Mouse (Mus musculus): ENCODE data around the gene Ttc28.

The Ttc28 gene

DNA sequence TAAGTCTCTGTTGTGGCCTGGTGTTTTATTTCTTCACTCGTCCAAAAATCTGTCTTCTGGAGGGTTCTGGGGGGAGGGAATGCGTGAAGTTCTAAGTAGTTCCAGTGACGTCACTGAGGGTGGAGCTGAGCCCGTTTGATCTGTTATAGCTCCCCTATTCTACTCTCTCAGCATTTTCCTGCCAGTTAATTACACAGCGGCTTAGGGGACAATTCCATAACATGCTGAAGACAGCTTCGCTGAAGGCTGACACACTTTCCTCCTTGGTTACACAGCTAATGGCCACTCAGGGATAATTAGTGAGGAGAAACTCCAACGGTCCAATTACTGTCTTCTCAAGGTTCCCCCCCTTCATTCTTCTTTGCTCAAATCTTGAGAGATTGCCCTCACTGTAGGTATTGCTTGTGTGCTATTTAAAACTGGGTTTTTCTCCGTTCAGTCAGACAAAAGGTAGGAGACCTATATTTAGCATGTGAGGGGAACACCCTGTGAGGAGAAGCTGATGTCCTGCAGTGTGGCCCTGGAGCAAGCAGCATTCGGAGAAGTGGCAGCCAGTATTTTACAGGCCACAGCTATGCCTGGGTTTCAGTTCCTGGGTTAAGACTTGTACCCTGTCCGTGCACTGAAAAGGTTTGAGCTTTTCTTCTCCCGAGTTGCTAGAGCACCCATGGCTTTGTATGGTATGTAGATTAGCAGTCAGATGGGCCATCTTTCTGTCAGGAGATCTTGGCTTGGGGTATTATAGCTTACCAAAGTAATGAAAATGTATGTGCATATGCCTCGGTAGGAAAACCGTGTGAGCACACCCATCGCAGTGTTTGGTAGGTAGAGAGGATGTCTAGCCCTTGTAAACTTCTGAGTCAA is 126.9 kb downstream of the Ttc28 start:
- DNase-seq (ENCODE audit: low read depth, low spot score), result no peak

GRCm38 (mm10) chr5:111007136-111007500 is 127.5 kb downstream of the Ttc28 start:
- DNase-seq (ENCODE audit: low read depth, low spot score), result no peak

DNA sequence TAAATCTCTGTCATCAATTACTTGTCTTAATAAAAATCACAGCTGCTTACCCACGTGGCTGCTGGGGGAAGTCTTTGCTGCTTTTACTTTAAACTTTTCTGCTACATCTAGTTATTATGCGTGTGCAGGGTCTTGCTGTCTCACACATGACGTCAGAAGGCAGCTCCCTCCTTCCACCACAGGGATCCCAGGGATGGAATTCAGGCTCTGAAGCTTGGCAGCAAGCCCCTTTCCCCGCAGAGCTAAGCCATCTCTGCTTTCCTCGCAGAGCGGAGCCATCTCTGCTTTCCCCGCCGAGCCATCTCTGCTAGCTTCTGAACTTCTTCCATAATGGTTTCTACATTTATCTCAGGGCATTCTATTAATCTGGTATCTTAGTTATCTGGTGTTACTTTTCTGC is 128.3 kb downstream of the Ttc28 start:
- no peak for DNase-seq (ENCODE audit: low read depth, low spot score)

GRCm38 (mm10) chr5:111008431-111008830 is 128.8 kb downstream of the Ttc28 start:
- DNase-seq (ENCODE audit: low read depth, low spot score), result no peak

GRCm38 (mm10) chr5:111011271-111011670 is 131.7 kb downstream of the Ttc28 start:
- no peak for DNase-seq (ENCODE audit: low read depth, low spot score)

DNA sequence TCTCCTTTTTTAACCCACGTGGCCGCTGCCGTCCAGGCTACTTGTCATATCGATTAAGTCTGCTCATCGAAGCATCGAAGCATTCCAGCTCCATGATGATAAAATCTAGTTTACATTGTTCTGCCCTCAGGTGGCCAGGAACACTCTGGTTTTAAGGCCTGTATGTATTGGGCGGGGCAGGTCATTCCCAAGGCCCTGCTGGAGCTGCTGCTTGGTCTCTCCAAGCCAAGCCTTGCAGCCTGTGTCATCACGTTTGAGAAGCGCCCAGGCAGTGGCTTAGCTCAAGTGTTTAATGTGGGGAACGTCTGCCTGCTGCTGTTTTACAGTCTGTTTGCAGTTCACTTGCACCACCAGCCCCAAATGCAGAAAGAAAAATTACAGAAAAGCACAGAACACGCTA is 132.5 kb downstream of the Ttc28 start:
- DNase-seq (ENCODE audit: low read depth, low spot score), result no peak

DNA sequence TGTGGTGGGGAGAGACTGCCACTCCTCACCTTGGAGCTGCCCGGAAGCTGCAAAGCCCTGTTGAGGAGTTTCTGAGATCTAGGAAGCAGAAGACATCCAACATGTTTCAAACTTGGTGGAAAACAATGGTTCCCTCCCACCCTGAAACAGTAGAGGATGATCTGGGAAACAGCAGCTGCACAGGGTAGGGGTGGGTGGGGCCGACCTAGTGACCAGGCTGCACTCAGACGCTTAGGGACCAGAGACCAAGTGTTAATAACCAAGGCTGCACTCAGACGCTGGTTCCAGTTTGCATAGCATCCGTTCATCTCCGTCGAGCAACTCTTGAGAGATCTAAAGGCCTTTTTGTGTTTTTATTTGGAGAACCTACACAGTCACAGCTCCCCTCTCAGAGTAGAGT is 133.0 kb downstream of the Ttc28 start:
- no peak for DNase-seq (ENCODE audit: low read depth, low spot score)

DNA sequence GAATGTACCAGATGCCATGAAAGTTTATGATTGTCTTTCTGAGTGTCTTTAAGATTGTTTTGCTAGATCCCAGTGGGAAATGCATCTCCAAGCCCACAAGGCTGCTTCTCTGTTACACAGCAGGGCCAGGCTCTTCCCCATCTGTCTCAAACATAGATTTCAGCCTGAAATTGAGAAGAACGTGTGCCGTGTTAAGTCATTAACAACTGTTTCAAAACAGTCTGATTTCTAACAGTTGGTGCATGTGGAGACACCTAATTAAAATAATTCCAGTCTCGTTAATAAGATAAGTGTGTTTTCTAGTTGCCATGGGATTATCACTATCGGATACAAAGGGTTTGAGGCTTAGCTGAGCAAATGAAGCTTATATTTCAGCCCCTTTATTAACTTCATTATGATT is 135.4 kb downstream of the Ttc28 start:
- DNase-seq (ENCODE audit: low read depth, low spot score), result no peak

- DNase-seq (ENCODE audit: low read depth, low spot score), result no peak
Observed at GRCm38 (mm10) chr5:111017319-111017718, 137.7 kb downstream of the Ttc28 start.

- DNase-seq (ENCODE audit: low read depth, low spot score), result no peak
Observed at GRCm38 (mm10) chr5:111022339-111022738, 142.7 kb downstream of the Ttc28 start.

GRCm38 (mm10) chr5:111022940-111023339 is 143.3 kb downstream of the Ttc28 start:
- no peak for DNase-seq (ENCODE audit: low read depth, low spot score)

- no peak for DNase-seq (ENCODE audit: low read depth, low spot score)
Observed at GRCm38 (mm10) chr5:111024621-111025020, 145.0 kb downstream of the Ttc28 start.

GRCm38 (mm10) chr5:111025476-111025875 is 145.9 kb downstream of the Ttc28 start:
- DNase-seq (ENCODE audit: low read depth, low spot score), result no peak

GRCm38 (mm10) chr5:111026209-111026608 is 146.6 kb downstream of the Ttc28 start:
- DNase-seq (ENCODE audit: low read depth, low spot score), result no peak

- no peak for DNase-seq (ENCODE audit: low read depth, low spot score)
Observed at GRCm38 (mm10) chr5:111028340-111028739, 148.7 kb downstream of the Ttc28 start.

- no peak for DNase-seq (ENCODE audit: low read depth, low spot score)
Observed at GRCm38 (mm10) chr5:111028952-111029351, 149.3 kb downstream of the Ttc28 start.

DNA sequence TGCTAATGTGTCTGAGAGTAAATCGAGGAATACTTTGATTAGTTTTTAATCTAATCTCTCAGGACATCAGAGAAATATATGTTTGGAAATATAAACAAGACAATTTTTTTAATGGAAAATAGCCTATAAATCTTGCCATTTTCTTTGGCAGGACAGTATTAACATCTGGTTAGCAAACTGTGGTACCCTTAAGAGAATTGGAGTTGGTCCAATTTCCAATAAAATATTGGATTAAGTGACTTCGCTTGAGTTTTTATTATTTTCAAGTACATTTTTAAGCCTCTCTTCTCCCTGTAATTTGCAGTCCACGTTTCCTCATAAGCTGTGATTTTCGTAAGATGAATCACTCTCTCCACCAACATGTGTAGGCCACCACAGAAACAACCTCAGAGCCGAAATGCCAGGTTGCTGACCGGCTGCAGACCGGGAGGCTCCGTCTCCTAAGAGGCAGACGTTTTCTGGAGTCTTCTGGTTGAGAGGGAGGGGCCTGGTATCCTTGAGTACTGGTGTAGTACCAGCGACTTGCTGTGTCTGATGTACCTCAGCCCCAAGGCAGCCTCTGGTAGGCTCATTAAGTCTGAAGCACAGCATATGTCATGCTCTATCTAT is 153.2 kb downstream of the Ttc28 start:
- DNase-seq (ENCODE audit: low read depth, low spot score), result no peak

- DNase-seq (ENCODE audit: low read depth, low spot score), result no peak
Observed at GRCm38 (mm10) chr5:111033489-111033888, 153.9 kb downstream of the Ttc28 start.

DNA sequence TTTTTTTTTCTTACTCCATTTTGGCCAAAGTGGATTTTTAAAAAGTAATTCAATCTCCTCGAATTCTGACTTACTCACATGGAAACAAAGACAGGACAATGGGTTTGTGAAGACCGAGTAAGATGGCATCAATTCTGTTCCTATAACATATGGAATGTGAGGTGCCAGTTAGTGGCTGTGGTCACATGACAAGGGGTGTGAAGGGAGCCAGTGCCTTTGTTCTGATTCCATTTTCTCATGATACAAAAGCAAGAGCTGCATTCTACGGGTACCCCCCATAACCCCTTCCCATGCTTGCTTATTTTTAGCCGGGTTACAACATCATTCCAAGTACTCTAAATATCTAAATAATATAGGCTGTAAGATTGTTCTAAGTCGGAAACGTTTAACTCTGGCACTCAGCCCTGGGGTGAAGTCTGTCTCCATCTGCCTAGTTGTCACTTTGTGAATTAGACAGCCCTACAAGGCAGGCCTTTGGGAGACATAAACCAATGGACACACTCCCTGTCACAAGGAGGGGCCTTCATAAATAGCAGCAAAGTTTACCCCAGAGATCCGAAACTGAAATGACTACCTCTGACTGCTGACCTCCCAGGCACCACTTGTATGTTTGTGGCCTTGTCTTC is 157.6 kb downstream of the Ttc28 start:
- DNase-seq (ENCODE audit: low read depth, low spot score), result no peak

DNA sequence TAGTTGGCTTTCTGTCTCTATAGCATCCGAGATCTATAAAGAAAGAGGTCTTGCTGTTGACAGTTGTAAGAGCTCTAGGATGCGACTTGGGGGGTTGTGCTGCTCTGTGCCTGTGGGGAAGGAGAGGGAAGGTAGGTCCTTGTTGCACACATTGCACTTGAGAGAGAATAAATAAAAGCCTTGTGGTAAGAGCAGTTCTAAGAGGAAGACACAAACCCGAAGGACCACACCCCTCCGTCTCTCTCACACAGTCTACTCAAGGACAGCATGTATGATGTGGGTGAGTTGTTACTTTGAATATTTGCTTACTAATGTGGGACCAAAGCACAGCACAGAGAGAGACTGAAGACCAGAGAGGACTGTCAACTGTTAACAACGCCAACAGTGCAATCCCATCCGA is 160.2 kb downstream of the Ttc28 start:
- DNase-seq (ENCODE audit: low read depth, low spot score), result no peak

GRCm38 (mm10) chr5:111041952-111042351 is 162.3 kb downstream of the Ttc28 start:
- DNase-seq (ENCODE audit: low read depth, low spot score), result no peak

- no peak for DNase-seq (ENCODE audit: low read depth, low spot score)
Observed at GRCm38 (mm10) chr5:111044193-111044592, 164.6 kb downstream of the Ttc28 start.

- DNase-seq (ENCODE audit: low read depth, low spot score), result no peak
Observed at GRCm38 (mm10) chr5:111046359-111046758, 166.8 kb downstream of the Ttc28 start.

Measured in brain, embryonic 18.5 days (tissue).